Mouse (Mus musculus) heart, adult 2 months (tissue): ENCODE measurements around the gene Ints4. TPM values are rescaled to one million over a fixed set of nuclear protein-coding genes. Genes with fewer than 3 reads are reported as not detected.

Experiments used
- DNase-seq, 2 experiments: peaks; one replicate each; pipeline ENCODE4 v3.0.0; 2021
- H3K27ac ChIP-seq: fragments of 200-600 bp; 2 replicates; pipeline ENCODE4 v1.8.1; 2022
- H3K27me3 ChIP-seq: fragments of 200-500 bp; 2 replicates; pipeline ENCODE4 v1.6.1; 2012; ENCODE audit warnings: mild to moderate bottlenecking, low read length, inconsistent platforms, mixed read lengths; ENCODE audit not compliant: control insufficient read depth, insufficient read depth
- H3K36me3 ChIP-seq: fragments of 200-500 bp; 2 replicates; pipeline ENCODE4 v1.6.1; 2012; ENCODE audit warnings: low read length, inconsistent platforms; ENCODE audit not compliant: control insufficient read depth, insufficient read depth
- H3K4me1 ChIP-seq: fragments of 200-500 bp; 2 replicates; pipeline ENCODE4 v1.6.1; 2011; ENCODE audit warnings: low read length; ENCODE audit not compliant: control insufficient read depth, insufficient read depth
- H3K4me3 ChIP-seq: fragments of 200-600 bp; 2 replicates; pipeline ENCODE4 v1.8.1; 2022
- H3K79me2 ChIP-seq: fragments of 200-500 bp; replicated peaks from 2 replicates; pipeline ENCODE4 v1.6.1; 2012; ENCODE audit warnings: mild to moderate bottlenecking, inconsistent platforms, low read length, moderate library complexity, mixed read lengths; ENCODE audit not compliant: control insufficient read depth, insufficient read depth
- H3K9ac ChIP-seq: fragments of 200-500 bp; 2 replicates; pipeline ENCODE4 v1.6.1; 2012; ENCODE audit warnings: low read depth, mild to moderate bottlenecking, control low read depth, inconsistent platforms, low read length, mixed read lengths
- CTCF ChIP-seq: fragments of 200-600 bp; IDR thresholded peaks from 2 replicates; pipeline ENCODE4 v1.8.1; 2022; ENCODE audit warnings: antibody characterized with exemption, mild to moderate bottlenecking, moderate library complexity
- EP300 ChIP-seq: fragments of 200-500 bp; IDR thresholded peaks from 2 replicates; pipeline ENCODE4 v1.6.1; 2011; ENCODE audit warnings: low read depth, low read length, control low read depth; ENCODE audit not compliant: insufficient read depth
- POLR2A ChIP-seq: fragments of 200-500 bp; IDR thresholded peaks from 2 replicates; pipeline ENCODE4 v1.6.1; 2011; ENCODE audit warnings: mild to moderate bottlenecking, low read depth, low read length, control low read depth; ENCODE audit not compliant: insufficient read depth
- WGBS: fragments of 180-500 bp; shearing (Covaris S2); methylation state at CpG from one replicate; pipeline ENCODE4 v1.1.7; 2018; 5-methylcytosine and 5-hydroxymethylcytosine counted together
- intact Hi-C: fragments of 180-260 bp; cut with DNase I; formaldehyde crosslinking; loops from one replicate; pipeline ENCODE4 v1.15.1; 2025
- polyA plus RNA-seq: library from polyadenylated mRNA; depleted of rRNA; stranded (reverse); fragments of >200 nt; gene quantifications from 2 replicates; pipeline ENCODE4 v1.2.3, GENCODE M21; 2012
- total RNA-seq, 2 experiments: library from RNA; stranded (reverse); gene quantifications; 2 replicates each; pipeline ENCODE4 v1.2.3; 2021

Ints4 gene
- total and polyA plus RNA-seq, 3 experiments, result 55.8 to 65.3 (median 61.5) TPM

- 93% methylated on average over 6 of the region's 6 CpGs for WGBS
- no peaks in the 10 kb centered on the region for H3K36me3 ChIP-seq
- H3K27ac ChIP-seq, result no peak overlapping the region
- DNase-seq, result no peak
- no peaks in the 10 kb centered on the region for H3K27me3 ChIP-seq
- H3K4me3 ChIP-seq, result no peak overlapping the region
- intact Hi-C loops, result no loop called here
- H3K4me1 ChIP-seq, result no peaks in the 10 kb centered on the region
- TF ChIP-seq CTCF (no peak), POLR2A (no peak), EP300 (no peak)
- H3K9ac ChIP-seq, result no peak overlapping the region
- no peaks in the 10 kb centered on the region for H3K79me2 ChIP-seq
These were observed 28.6 kb upstream of the Ints4 start for GRCm38 (mm10) chr7:97452196-97452595.

DNA sequence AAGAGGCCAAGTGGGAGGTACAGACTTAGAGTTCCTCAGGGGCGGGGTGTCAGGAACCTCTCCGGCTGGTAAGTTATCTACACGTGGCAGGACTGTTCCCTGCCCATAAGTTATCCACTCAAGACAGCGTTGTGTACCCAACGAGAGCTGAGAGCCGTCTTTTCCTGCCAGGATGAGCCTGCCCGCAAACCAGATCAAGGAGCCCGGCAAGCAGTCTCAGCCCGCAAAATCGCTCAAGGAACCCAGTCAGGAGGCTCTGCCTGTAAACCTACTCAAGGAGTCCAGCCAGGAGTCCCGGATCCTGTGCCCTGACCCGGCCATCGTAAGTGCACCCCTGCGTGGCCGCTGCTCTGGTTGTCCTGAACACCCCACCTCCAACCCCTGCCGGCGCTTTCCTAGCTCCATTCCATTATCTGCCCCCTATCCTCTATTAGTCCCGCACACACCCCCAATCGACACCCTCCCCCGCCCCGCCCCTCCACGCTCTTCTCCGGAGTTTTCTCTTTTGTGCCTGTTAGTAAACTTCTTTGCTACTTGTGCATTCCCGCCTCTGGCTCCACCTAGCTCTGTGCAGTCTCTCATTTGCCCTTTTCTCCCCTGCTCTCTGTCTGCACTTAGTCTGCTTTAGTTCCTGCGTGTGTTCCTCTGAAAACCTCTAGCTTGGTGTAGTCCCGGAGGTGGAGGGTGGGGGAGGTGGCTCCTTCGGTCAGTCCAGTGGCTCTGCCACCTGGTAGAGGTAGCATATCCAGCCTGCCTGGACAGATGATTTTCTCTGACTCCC is 27.4 kb upstream of the Ints4 start:
- H3K27me3 ChIP-seq, result no peaks in the 10 kb centered on the region
- no peaks in the 10 kb centered on the region for H3K4me1 ChIP-seq
- 3% methylated on average over 27 of the region's 27 CpGs for WGBS
- no peaks in the 10 kb centered on the region for H3K36me3 ChIP-seq
- peak; percentile 14 to 32 for DNase-seq
- no peaks in the 10 kb centered on the region for H3K79me2 ChIP-seq
- H3K9ac ChIP-seq, result peak overlapping the region; percentile 20; the same call in 1 of the 2 replicates
- intact Hi-C loops, result no loop called here
- no peak overlapping the region for H3K27ac ChIP-seq
- no peak for TF ChIP-seq POLR2A
- no peak for TF ChIP-seq CTCF
- no peak for TF ChIP-seq EP300
- H3K4me3 ChIP-seq, result peak overlapping the region; percentile 48

DNA sequence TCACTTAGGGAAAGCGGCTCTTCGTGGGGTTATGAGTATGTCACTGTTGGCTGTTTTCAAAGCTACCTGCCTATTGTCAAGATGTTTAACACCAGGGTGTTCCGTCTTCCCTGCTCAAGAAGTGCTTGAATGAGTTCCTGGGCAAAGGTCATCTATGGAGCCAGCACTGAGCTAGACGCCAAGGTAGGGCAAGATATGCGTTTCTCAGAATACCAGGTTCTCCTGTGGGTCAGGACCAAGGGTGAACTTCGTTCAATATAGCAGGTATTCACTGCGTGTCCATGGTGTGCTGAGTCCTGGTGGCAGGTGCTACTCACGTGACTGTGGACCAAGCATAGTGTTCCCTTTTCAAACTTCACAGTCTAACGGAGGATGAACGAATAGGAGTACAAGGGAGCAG is 26.0 kb upstream of the Ints4 start:
- TF ChIP-seq EP300, result no peak
- TF ChIP-seq POLR2A, result no peak
- no peak for TF ChIP-seq CTCF
- intact Hi-C loops, result no loop called here
- Histone ChIP-seq H3K4me3 (no peak overlapping the region), H3K36me3 (no peaks in the 10 kb centered on the region), H3K27me3 (no peaks in the 10 kb centered on the region), H3K79me2 (no peaks in the 10 kb centered on the region), H3K9ac (no peak overlapping the region), H3K4me1 (no peaks in the 10 kb centered on the region), H3K27ac (no peak overlapping the region)
- no peak for DNase-seq
- WGBS, result 92% methylated on average over 10 of the region's 10 CpGs

DNA sequence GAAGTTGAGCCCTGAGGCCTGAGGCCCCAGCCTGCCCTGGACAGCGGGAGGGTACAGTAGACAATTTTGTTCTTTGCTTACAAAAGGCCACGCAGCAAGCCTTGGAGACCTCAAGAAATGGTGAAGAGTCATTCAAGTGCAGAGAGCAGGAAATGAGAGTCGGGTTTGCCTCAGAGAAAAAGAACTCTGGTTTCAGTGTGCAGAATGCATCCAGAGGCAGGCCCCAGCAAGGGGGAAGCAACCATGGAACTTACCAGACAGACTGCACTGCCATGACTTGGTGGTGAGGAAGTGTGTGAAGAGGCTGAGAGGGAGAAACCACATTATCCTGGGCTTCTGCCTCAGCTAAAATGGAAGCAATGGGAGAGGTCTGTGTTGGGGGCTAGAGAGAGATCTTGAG is 25.2 kb upstream of the Ints4 start:
- Histone ChIP-seq H3K27ac (no peak overlapping the region), H3K36me3 (no peaks in the 10 kb centered on the region), H3K4me1 (no peaks in the 10 kb centered on the region), H3K4me3 (no peak overlapping the region), H3K27me3 (no peaks in the 10 kb centered on the region), H3K9ac (no peak overlapping the region), H3K79me2 (no peaks in the 10 kb centered on the region)
- TF ChIP-seq POLR2A (no peak), EP300 (no peak), CTCF (no peak)
- no peak for DNase-seq
- 70% methylated on average over 3 of the region's 3 CpGs for whole genome bisulfite sequencing
- intact Hi-C loops, result no loop called here

DNA sequence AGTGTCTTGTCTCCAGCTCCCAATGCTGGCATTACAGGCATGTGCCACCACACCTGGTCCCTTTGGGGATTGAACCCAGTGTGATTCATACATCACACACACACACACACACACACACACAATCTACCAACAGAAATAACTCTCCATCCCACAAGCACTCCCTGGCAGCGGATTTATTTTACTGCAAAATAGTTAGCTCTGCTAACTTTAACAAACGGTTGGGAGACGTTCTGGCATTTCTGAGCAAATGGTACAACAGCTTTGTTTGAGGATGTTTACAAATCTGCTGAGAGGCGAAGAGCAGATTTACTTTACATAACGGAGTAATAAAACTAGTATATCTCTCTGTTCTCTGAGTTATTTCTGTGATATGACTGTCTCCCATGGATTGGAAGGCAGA is 7.8 kb upstream of the Ints4 start:
- no peak overlapping the region for H3K9ac ChIP-seq
- no peak overlapping the region for H3K4me3 ChIP-seq
- DNase-seq, result no peak
- no peak overlapping the region for H3K27ac ChIP-seq
- H3K36me3 ChIP-seq, result no peaks in the 10 kb centered on the region
- intact Hi-C loops, result loop anchor here (10.0 kb wide), 1 partner anchor 398 kb away; no protein-coding TSS in a partner anchor
- TF ChIP-seq CTCF, result no peak
- TF ChIP-seq POLR2A, result no peak
- TF ChIP-seq EP300, result no peak
- WGBS, result 76% methylated on average over 5 of the region's 5 CpGs
- H3K79me2 ChIP-seq, result no peaks in the 10 kb centered on the region
- no peaks in the 10 kb centered on the region for H3K4me1 ChIP-seq
- no peaks in the 10 kb centered on the region for H3K27me3 ChIP-seq

- intact Hi-C loops, result loop anchor here (2.0 to 10.0 kb wide), 2 partner anchors 149 to 405 kb away; no protein-coding TSS in a partner anchor
These were observed 1.4 kb upstream of the Ints4 start for GRCm38 (mm10) chr7:97479349-97479748.

More at GRCm38 (mm10) chr7:97479349-97479748, 1.4 kb upstream of the Ints4 start:
- TF ChIP-seq EP300, result no peak
- TF ChIP-seq CTCF, result no peak
- no peak for TF ChIP-seq POLR2A
- Histone ChIP-seq H3K79me2 (0 out of 2 replicates have a peak, but pooled peaks cover 1% of the 10 kb centered on the region), H3K27ac (no peak overlapping the region), H3K36me3 (0 out of 2 replicates have a peak, but pooled peaks cover 2% of the 10 kb centered on the region), H3K27me3 (no peaks in the 10 kb centered on the region), H3K4me3 (no peak overlapping the region), H3K9ac (no peak overlapping the region), H3K4me1 (peaks cover 5% of the 10 kb centered on the region)
- DNase-seq, result no peak
- WGBS, result 32% methylated on average over 3 of the region's 3 CpGs
